Mouse (Mus musculus): ENCODE measurements around the gene Noc2l. TPM values are rescaled to one million over a fixed set of nuclear protein-coding genes. Genes with fewer than 3 reads are reported as not detected.

Gene Noc2l
- polyA plus RNA-seq, 1 experiment from 2014 or later: 20.5 TPM

GRCm38 (mm10) chr4:156235360-156235770, 445 bp upstream of the Noc2l start:
- H3K9me3 ChIP-seq (ENCODE audit: low read length): no peaks in the 10 kb centered on the region
- WGBS (ENCODE audit: insufficient replicate concordance): under 1% methylated on average over 15 of the region's 15 CpGs

GRCm38 (mm10) chr4:156236651-156237447, 1.0 kb downstream of the Noc2l start:
- Histone ChIP-seq H3K9me3 (ENCODE audit: low read length) (no peaks in the 10 kb centered on the region), H3K27ac (ENCODE audit: low read depth) (no peak overlapping the region; the same call in 1 of the 2 replicates), H3K4me3 (ENCODE audit: low read depth, low read length) (peak overlapping the region; percentile 92), H3K4me2 (ENCODE audit: low read depth, low read length) (peak overlapping the region; percentile 99), H3K27me3 (ENCODE audit: insufficient read depth, low read length) (no peaks in the 10 kb centered on the region), H3K9ac (replicated peaks) (peak overlapping the region; percentile 18; the same call in 1 of the 2 replicates), H3K4me1 (ENCODE audit: insufficient read depth) (peaks cover 12% of the 10 kb centered on the region), H3K36me3 (replicated peaks; ENCODE audit: insufficient read depth, low read length) (peaks cover 42% of the 10 kb centered on the region)
- no peak for TF ChIP-seq CTCF (IDR thresholded peaks at IDR 0.05; ENCODE audit: low read depth)
- no peak for TF ChIP-seq EP300 (IDR thresholded peaks at IDR 0.05; ENCODE audit: low read depth)
- DNase-seq (peak; percentile 60), ATAC-seq (no peak)
- WGBS (ENCODE audit: insufficient replicate concordance): 27% methylated on average over 47 of the region's 60 CpGs

More at GRCm38 (mm10) chr4:156235360-156235770, 445 bp upstream of the Noc2l start:
- TF ChIP-seq EP300 (IDR thresholded peaks at IDR 0.05; ENCODE audit: low read depth) (no peak), CTCF (IDR thresholded peaks at IDR 0.05; ENCODE audit: low read depth) (peak; percentile 42)
- H3K27ac ChIP-seq (ENCODE audit: low read depth): peak overlapping the region; percentile 95
- peak overlapping the region; percentile 92 for H3K4me3 ChIP-seq (ENCODE audit: low read depth, low read length)
- H3K4me2 ChIP-seq (ENCODE audit: low read depth, low read length): peak overlapping the region; percentile 99
- peak; percentile 48 for ATAC-seq
- H3K9ac ChIP-seq (replicated peaks): peak overlapping the region; percentile 80
- peaks cover 36% of the 10 kb centered on the region for H3K36me3 ChIP-seq (replicated peaks; ENCODE audit: insufficient read depth, low read length)
- DNase-seq: no peak
- no peaks in the 10 kb centered on the region for H3K27me3 ChIP-seq (ENCODE audit: insufficient read depth, low read length)
- H3K4me1 ChIP-seq (ENCODE audit: insufficient read depth): peaks cover 12% of the 10 kb centered on the region

- peaks cover 8% of the 10 kb centered on the region for H3K27me3 ChIP-seq (ENCODE audit: insufficient read depth, low read length)
- ATAC-seq: no peak
- H3K4me1 ChIP-seq (ENCODE audit: insufficient read depth): peaks cover 20% of the 10 kb centered on the region
- no peak for DNase-seq
- no peak overlapping the region for H3K4me2 ChIP-seq (ENCODE audit: low read depth, low read length)
- no peaks in the 10 kb centered on the region for H3K9me3 ChIP-seq (ENCODE audit: low read length)
- WGBS (ENCODE audit: insufficient replicate concordance): 65% methylated on average over 11 of the region's 11 CpGs
- TF ChIP-seq CTCF (IDR thresholded peaks at IDR 0.05; ENCODE audit: low read depth) (no peak), EP300 (IDR thresholded peaks at IDR 0.05; ENCODE audit: low read depth) (no peak)
- H3K36me3 ChIP-seq (replicated peaks; ENCODE audit: insufficient read depth, low read length): peaks cover 63% of the 10 kb centered on the region
- no peak overlapping the region for H3K9ac ChIP-seq (replicated peaks)
- no peak overlapping the region for H3K4me3 ChIP-seq (ENCODE audit: low read depth, low read length)
- H3K27ac ChIP-seq (ENCODE audit: low read depth): no peak overlapping the region
Observed at GRCm38 (mm10) chr4:156249567-156249966, 13.8 kb downstream of the Noc2l start.

- Histone ChIP-seq H3K27ac (ENCODE audit: low read depth) (no peak overlapping the region), H3K4me3 (ENCODE audit: low read depth, low read length) (no peak overlapping the region), H3K36me3 (replicated peaks; ENCODE audit: insufficient read depth, low read length) (peaks cover 49% of the 10 kb centered on the region), H3K9me3 (ENCODE audit: low read length) (no peaks in the 10 kb centered on the region), H3K4me1 (ENCODE audit: insufficient read depth) (peaks cover 25% of the 10 kb centered on the region), H3K27me3 (ENCODE audit: insufficient read depth, low read length) (peaks cover 17% of the 10 kb centered on the region), H3K9ac (replicated peaks) (no peak overlapping the region), H3K4me2 (ENCODE audit: low read depth, low read length) (peak overlapping the region; percentile 58)
- ATAC-seq: no peak
- TF ChIP-seq CTCF (IDR thresholded peaks at IDR 0.05; ENCODE audit: low read depth): no peak
- no peak for TF ChIP-seq EP300 (IDR thresholded peaks at IDR 0.05; ENCODE audit: low read depth)
- no peak for DNase-seq
- WGBS (ENCODE audit: insufficient replicate concordance): 80% methylated on average over 8 of the region's 8 CpGs
Observed at GRCm38 (mm10) chr4:156251081-156251480, 15.3 kb downstream of the Noc2l start.

GRCm38 (mm10) chr4:156252140-156252539, 16.3 kb downstream of the Noc2l start:
- DNase-seq (no peak), ATAC-seq (peak; percentile 22; the same call in 1 of the 2 replicates)
- Histone ChIP-seq H3K36me3 (replicated peaks; ENCODE audit: insufficient read depth, low read length) (peaks cover 39% of the 10 kb centered on the region), H3K4me3 (ENCODE audit: low read depth, low read length) (peak overlapping the region; percentile 4), H3K9ac (replicated peaks) (peak overlapping the region; percentile 23; the same call in 1 of the 2 replicates), H3K27ac (ENCODE audit: low read depth) (peak overlapping the region; percentile 60), H3K4me1 (ENCODE audit: insufficient read depth) (peaks cover 25% of the 10 kb centered on the region), H3K27me3 (ENCODE audit: insufficient read depth, low read length) (peaks cover 17% of the 10 kb centered on the region), H3K4me2 (ENCODE audit: low read depth, low read length) (peak overlapping the region; percentile 58), H3K9me3 (ENCODE audit: low read length) (no peaks in the 10 kb centered on the region)
- TF ChIP-seq CTCF (IDR thresholded peaks at IDR 0.05; ENCODE audit: low read depth): no peak
- TF ChIP-seq EP300 (IDR thresholded peaks at IDR 0.05; ENCODE audit: low read depth): no peak
- WGBS (ENCODE audit: insufficient replicate concordance): 33% methylated on average over 7 of the region's 7 CpGs

GRCm38 (mm10) chr4:156252619-156253018, 16.8 kb downstream of the Noc2l start:
- DNase-seq (no peak), ATAC-seq (0 out of 2 replicates have a peak, but pooled peaks have one; percentile 12)
- peaks cover 17% of the 10 kb centered on the region for H3K27me3 ChIP-seq (ENCODE audit: insufficient read depth, low read length)
- H3K36me3 ChIP-seq (replicated peaks; ENCODE audit: insufficient read depth, low read length): peaks cover 34% of the 10 kb centered on the region
- H3K4me3 ChIP-seq (ENCODE audit: low read depth, low read length): peak overlapping the region; percentile 4
- no peak for TF ChIP-seq CTCF (IDR thresholded peaks at IDR 0.05; ENCODE audit: low read depth)
- no peak for TF ChIP-seq EP300 (IDR thresholded peaks at IDR 0.05; ENCODE audit: low read depth)
- no peaks in the 10 kb centered on the region for H3K9me3 ChIP-seq (ENCODE audit: low read length)
- peak overlapping the region; percentile 60 for H3K27ac ChIP-seq (ENCODE audit: low read depth)
- H3K4me1 ChIP-seq (ENCODE audit: insufficient read depth): peaks cover 25% of the 10 kb centered on the region
- H3K4me2 ChIP-seq (ENCODE audit: low read depth, low read length): peak overlapping the region; percentile 58
- 26% methylated on average over 3 of the region's 3 CpGs for WGBS (ENCODE audit: insufficient replicate concordance)
- peak overlapping the region; percentile 23 for H3K9ac ChIP-seq (replicated peaks)

Measured in liver, postnatal 0 days (tissue).